Mouse (Mus musculus) brain, adult 2 months (tissue): ENCODE data around the gene Olfr533.
"Not testable (repeated sequence)": the region's sequence is repeated elsewhere in the genome, so short reads cannot be mapped to it uniquely, and the experiment has no call there.

ENCODE experiments used
- DNase-seq: peaks from one replicate; pipeline ENCODE4 v3.0.0; 2011; ENCODE audit warnings: low read depth, low spot score

Olfr533 gene

GRCm38 (mm10) chr7:140463070-140463469 lies at the start of gene Olfr533:
Gene Olfr533, plus strand, starts transcription at chr7:140463370.
- not testable (repeated sequence) for DNase-seq

DNA sequence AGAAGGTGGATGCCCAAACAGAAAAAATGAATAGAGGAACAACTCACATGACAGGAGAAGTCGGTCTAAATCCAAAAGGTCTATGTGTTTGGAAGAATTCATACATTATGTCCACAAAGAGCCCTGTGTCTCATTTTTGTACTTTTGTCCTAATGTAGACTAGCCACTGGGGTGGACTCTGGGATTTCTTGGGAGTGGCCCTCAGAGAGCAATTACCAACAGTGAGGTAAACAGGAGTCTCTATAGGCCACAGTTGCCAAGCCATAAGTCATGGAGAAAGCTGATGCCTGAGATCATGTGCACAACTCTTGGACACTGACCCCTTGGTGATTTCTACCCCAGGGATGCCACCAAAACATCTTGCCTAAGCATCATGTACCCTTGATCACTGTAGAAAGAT lies 41.6 kb upstream of the Olfr533 start, which contains the start of gene Olfr532:
TSS of gene Olfr532 (minus strand) at position 101 of the 400 bp plus-strand sequence.
- no peak for DNase-seq

DNA sequence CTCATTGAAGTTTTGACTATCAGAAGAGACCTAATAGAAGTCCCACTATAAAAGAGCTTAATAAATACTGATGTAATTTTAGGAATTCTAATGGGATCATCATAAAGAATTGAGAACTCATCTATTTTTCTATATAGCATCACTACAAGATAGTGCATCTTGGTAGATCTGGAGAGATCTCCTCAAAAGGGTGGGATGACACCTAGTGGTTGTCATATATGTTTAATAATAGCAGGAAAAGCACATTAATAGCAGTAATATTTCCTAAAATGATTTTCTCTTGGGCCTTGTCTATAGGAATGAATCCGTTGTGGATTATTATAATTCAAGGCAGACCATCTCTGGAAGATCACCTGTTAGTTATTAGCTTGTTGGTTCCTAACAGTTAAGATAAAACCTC lies 20.0 kb upstream of the Olfr533 start:
- no peak for DNase-seq

DNA sequence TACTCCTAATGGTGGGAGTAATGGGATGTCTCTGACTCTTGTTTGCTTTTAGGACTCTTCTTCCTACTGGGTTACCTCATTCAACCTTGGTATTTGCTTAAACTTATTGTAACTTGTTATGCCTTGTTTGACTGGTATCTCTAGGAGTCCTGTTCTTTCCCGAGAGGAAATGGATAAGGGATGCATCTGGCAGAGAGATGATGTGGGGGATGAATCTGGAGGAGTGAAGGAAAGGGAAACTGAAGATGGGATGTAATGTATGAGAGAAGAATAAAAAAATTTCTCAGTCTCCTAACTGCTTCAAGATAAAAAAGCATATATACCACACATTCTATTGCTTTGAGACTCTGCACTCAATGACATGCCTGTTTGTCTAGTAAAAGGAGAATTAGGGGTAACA lies 14.7 kb downstream of the Olfr533 start:
- peak; percentile 74 for DNase-seq

DNA sequence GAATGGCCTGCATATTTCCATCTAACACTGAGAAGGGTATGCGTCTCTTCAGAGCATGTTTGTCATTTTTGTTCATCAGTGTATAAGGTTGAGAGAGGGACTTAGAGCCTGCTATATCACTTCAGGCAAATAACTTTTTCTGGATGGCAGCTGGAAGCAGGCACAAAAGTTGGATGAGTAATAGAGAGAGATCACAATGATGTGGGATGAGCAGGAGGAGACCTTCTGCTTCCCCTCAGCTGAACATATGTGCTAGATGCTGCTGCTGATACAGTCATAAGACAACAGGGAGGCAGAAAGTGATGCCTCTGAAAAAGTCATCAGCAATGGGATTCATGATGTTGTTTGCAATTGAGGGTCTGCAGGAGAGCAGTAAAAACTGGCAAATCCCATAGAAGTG lies 15.6 kb downstream of the Olfr533 start:
- peak; percentile 90 for DNase-seq

DNA sequence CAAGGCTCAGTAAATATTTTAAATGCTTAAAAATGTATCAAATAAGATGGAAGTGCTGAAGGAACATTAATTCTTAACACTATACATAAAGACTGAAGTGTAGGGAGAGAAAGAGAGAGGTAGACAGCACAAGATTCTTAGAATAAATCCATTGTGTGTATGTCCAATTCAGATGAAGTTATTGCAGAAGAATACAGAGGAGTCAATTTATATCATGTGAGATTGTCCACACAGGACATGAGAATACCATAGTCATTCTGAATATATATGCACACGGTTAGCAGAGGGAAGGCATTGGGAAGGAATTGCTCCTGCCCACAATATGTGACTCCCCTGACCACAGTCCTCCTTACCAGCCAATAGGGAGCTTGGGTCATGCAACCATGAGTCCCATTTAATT lies 20.7 kb downstream of the Olfr533 start, which contains the start of gene Olfr535:
TSS of gene Olfr535 (plus strand) at position 301 of the 400 bp plus-strand sequence.
- DNase-seq, result no peak

DNA sequence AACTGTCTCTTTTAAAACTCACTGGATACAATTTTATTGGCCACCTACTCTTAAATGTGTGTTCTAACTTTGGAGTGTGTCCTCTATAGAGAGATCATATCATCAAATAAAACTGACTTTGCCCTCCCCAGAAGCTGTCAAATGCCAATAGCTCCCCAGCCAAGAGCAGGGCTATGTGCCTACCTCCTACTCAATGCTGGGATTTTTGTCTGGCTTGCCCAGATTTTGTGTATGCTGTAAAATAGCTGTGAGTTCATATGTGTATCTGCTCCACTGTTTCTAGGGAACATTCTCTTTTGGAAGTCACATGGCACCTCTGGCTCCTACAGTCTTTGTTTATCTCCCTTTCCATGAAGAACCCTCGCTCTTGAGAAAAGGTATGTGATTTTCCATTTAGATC lies 25.8 kb downstream of the Olfr533 start:
- peak; percentile 54 for DNase-seq

DNA sequence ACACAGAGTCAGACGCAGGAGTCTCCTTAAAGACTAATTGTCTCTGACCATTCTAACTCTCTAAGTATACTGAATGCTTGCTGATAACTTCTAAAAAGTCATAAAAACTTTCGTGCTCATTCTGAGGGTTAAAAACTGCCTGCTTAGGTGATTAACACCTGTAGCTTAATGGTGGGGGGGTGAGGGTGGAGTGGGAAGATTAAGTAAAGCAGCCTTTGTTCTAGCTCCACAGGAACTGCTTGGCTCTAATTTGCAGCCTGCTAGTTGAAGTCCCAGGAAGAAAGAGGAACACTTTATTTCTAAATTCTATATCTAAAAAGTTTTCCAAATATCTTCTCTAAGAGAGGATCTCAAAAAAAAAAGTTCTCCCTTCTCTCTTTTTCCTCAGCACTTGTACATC lies 31.1 kb downstream of the Olfr533 start:
- no peak for DNase-seq

GRCm38 (mm10) chr7:140494702-140495101 lies 31.5 kb downstream of the Olfr533 start:
- DNase-seq, result no peak

DNA sequence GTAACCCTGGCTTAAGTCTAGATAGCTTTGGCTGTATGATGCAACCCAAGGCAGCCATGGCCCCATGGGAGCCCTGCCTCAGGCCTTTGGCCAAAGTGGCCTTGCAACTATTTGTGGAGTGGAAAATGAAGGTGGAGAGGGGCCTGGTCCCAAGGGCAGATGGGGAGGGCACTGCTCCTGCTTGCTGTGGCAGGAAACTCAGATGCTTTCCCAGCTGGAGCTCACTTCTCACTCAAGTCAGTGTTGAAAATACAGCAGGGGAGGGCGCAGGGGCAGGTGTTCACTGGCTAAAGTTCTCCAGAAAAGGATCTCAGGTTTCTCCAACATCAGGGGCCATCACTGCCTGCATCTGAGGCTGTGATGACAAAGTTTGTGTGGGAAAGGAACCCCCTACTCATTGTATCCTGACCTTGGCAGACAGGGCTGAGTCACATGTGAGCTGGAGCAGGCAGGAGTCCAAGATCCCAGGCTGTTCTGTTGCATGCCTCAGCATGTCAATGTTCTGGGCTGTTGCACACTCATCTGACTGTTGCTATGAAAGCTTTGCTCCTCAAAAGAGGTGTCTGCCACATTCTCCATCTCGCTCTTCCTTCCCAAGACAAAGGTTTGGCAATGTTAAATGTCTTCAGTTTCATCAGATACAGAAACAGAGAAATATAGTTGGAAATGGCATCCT lies 44.3 kb downstream of the Olfr533 start, which contains the start of gene Olfr536:
TSS of gene Olfr536 (minus strand) at position 51 of the 676 bp plus-strand sequence.
- DNase-seq, result peak; percentile 51
